Mouse (Mus musculus) activated CD4-positive, CD25-positive, alpha-beta regulatory T cell, adult 4 months (primary cell): Measurements from ENCODE around the gene Gprin1. TPM values are rescaled to one million over a fixed set of nuclear protein-coding genes. Genes with fewer than 3 reads are reported as not detected.
A peak's percentile ranks its signal among the peaks of the same experiment; 100 is the strongest.

Experiments
- ATAC-seq: one replicate; pipeline ENCODE4 v1.8.0; 2017
- polyA plus RNA-seq, 2 experiments: library from polyadenylated mRNA; unstranded; fragments of 100-300 nt; shearing (Covaris generic); gene quantifications; one replicate each; pipeline ENCODE4 v1.2.1; 2017

Gprin1 gene
- polyA plus RNA-seq, 2 experiments from 2014 or later, result not detected

DNA sequence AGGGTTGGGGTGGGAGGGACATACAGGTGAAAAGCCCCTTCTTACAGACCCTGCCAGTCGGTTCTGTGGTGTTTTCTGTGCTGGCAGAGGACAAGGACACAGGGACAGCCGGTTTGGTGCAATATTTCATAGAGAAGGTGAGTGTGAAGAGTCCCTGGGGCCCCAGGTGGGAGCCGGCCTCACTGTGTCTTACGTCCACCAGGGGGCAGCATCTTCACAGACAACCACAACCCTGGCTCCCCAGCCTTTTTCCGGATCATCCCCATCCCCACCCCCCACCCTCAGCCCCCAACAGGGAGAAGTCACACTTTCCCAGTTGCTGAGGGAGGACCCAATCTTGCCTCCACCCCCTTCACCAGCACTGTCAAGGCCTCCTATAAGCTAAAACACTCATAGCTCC lies 32.8 kb downstream of the Gprin1 start:
- ATAC-seq, result no peak

DNA sequence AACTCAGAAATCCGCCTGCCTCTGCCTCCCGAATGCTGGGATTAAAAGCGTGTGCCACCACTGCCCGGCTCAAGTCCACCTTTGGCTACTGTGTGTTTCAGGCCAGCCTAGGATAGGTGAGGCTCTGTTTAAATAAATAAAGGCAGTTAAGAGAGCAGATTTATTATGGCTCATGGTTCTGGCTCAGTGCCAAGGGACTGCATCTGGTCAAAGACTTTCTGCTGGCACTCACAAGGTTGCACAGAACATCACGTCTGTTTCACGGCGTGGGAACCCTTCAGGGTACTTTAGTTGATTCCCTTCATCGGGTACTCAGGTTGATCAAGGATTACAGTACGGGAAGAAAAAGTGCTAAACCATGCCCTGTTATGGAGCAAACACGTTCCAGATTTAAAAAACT lies 34.7 kb downstream of the Gprin1 start:
- no peak for ATAC-seq

DNA sequence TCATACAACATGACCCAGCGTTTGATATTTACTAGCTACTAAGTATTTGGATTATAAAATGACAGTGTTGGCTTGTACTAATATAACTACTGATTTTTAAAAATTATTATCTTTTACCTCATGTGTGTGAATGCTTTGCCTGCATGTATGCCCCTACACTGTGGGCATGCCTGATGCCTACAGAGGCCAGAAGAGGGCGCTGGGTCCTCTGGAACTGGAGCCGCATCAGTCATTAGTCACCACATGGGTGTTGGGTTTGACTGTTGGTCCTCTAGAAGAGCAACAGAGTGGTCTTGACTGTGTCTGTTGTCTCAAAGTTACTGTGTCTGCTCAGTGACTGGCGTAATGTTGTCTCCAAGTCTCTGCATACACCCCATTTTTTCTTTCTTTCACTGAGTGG lies 35.3 kb downstream of the Gprin1 start:
- ATAC-seq, result no peak

DNA sequence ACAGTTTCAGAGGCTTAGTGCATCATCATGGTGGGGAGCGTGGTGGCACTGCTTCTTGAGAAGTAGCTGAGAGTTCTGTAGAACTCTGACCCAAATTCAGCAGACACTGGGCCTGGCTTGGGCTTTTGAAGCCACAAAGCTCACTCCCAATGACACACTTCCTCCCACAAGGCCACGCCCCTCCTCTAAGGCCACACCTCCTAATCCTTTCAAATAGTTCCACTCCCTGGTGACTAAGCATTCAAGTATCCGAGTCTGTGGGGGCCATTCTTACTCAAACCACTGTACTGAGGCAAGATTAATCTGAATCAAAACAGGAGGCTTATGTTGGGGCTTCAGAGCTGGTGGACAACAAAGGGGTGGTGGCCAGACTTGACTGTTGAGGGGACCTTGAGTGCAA lies 38.8 kb downstream of the Gprin1 start:
- ATAC-seq, result no peak

DNA sequence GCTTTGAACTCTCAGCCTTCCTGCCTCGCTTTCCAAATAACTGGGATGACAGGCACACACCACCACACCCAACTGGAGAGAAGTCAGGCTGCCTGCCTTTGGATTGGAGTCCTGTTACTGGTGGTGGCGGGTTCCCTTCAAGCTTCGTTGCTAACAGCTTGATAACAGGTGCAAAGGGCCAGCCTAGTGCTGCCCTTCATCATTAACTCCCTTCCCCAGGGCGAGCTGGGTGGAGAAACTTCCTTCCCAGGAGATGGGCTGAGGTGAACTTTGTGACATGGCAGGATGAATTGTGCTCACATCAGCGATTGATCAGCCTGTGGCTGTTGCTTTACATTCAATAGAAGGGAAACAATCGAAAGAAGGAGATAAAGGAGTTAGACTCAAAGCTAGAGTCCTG lies 44.8 kb downstream of the Gprin1 start:
- no peak for ATAC-seq

DNA sequence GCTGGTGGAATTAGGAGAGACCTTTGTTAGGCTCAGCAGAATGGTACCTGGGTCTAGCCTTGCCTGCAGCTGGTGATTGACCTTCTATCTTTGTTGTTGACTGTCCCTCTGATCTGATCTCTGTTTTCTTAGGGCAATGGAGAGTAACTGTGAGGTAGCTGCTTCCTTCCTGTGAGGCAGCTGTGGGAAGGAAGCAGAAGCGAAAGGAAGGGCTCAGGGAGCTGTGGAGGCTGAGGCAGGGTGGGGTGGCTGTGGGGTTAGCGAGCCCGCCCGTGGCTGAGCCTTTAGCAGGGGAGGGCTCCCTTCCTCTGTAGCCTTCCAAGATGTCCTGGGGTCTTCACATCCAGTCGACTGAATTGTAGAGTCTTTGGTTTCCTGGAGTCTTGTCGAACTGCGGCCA lies 47.2 kb downstream of the Gprin1 start:
- ATAC-seq, result no peak

- ATAC-seq, result no peak
These were observed 48.4 kb downstream of the Gprin1 start, which contains the start of gene Cdhr2 for GRCm38 (mm10) chr13:54701243-54701642. TSS of gene Cdhr2 (plus strand) at chr13:54701461.

- ATAC-seq, result no peak
These were observed 54.0 kb downstream of the Gprin1 start for GRCm38 (mm10) chr13:54695479-54696230.

DNA sequence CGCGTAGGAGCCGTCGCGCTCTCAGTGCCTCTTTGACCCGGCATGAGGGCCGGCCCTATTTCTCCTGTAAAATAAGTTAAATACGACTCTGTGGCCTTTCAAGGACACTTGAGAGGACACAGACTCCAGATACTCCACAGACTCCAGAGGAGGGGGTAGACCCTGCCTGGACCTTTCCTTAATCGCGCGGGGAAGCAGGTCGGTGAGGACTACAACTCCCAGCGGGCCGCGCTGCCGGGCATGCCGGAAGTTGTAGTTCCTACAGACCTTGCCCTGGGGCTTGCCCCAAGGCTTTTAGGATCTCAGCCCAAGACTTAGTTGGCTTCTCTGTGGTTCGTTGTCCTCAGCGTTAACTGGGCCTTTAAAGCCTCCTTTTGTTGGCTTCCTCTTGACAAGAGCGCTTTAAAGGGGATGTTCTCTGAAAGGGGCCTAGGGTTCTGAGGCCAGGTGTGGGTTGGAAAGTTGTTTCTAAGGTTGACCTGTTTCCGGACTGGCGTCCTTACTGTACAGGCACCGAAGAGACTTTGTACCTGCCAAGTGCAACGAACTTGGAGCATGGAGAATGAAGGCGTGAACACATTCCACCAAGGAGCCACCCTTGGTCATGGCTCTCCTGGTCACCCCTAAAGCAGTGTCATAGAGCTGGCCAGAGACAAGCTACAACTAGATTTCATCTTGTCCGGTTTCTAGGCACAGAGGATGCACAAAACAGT lies 55.2 kb downstream of the Gprin1 start:
- peak; percentile 38 for ATAC-seq

- ATAC-seq, result peak; percentile 92
These were observed 55.9 kb downstream of the Gprin1 start, which contains the start of gene Rnf44 for GRCm38 (mm10) chr13:54693558-54694347. TSS of gene Rnf44 (minus strand) at chr13:54693907.

DNA sequence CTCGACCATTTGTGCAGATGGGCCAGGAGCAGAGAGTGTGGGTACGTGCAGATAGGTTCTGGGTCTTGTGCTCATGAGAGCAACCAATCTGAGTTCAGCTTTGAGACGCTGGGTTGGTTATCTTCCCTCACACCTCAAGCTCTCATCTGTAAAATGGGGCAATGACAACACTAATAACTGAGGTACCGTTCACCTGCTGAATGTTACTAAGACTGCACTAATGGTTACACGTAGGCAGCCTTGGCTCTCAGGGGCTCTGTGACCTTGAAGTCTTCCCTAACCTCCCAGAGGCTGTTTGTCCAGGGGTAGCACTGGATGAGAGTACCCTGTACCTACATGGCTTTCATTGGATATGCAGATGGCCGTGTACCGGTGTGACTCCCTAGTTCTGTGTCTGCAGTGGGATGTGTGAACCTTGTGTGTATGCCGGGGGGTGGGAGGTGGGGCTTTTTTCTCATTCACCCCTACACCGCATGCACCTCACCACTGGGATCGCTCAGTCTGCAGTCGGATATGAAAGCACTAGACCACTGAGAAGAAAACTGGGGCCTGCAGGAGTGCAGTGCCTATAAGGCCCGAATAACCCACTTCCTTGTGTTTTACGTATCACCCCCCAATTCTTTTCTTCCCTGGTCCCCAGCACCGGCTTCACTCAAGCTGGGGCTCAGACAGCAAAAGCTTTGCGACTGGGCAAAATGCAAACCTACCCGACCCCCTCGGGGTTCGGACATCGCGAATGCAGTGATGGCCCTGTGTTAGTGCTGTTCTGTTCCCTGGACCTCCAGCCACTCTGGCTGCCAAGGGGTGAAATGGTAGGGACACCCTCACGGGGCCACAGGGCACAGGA lies 56.7 kb downstream of the Gprin1 start:
- ATAC-seq, result peak; percentile 7

- no peak for ATAC-seq
These were observed 57.9 kb downstream of the Gprin1 start for GRCm38 (mm10) chr13:54691737-54692136.

- no peak for ATAC-seq
These were observed 59.4 kb downstream of the Gprin1 start for GRCm38 (mm10) chr13:54690151-54690740.

DNA sequence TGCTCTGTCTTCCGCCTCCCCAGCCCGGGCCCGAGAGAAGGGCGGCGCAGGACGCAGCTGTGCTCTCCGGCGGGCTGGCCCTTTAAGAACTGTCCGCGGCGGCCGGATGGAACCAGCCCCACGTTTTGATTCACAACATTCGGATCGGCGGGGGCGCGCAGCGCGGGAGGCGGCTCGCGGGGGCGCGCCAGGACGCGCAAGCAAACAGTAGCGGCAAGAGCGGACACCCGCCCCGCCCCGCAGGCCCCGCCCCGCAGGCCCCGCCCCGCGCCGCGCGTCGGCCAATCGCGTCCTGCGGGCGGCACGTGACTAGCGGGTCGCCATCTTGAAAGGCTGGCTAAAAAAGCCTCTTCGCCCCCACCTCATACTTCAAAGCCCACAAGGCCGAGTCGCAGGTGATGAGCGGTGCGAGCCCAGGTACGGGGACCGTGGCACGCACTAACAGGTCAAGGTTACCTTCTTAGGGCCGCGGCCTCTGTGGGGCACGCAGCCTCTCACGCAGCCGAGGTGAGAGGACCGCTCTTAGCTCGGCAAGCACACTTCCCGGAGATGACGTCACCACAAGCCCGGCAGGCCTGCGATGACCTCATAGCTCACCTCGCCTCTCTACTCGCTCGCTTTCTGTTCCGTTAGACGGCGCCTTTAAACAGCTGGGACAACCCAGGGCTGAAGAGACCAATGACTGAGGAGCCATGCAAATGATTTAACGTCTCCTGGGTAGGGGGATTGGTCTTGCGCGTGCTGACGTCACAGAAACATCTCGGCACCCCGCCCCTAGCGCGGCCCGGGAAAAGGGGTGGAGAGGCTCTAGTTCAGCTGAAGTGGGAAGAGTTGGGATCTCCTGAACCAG lies 61.9 kb downstream of the Gprin1 start:
- ATAC-seq, result peak; percentile 75

GRCm38 (mm10) chr13:54687096-54687495 lies 62.6 kb downstream of the Gprin1 start:
- peak; percentile 79 for ATAC-seq

Other genes with a start within 250 kb of the Gprin1 start
- 1 to 10 TPM; 6.7 to 7.9 TPM for gene Simc1, start 246.1 kb downstream of the Gprin1 start, polyA plus RNA-seq
- 10 to 100 TPM; 63.3 to 66.3 TPM for gene 4833439L19Rik, start 184.4 kb downstream of the Gprin1 start, polyA plus RNA-seq
- 1 to 10 TPM; 2.7 to 6.6 TPM for gene Arl10, start 174.9 kb downstream of the Gprin1 start, polyA plus RNA-seq
- 10 to 100 TPM; 64.0 to 66.2 TPM for gene Nop16, start 159.8 kb downstream of the Gprin1 start, polyA plus RNA-seq
- 100 to 1,000 TPM; 130 to 146 TPM for gene Higd2a, start 159.7 kb downstream of the Gprin1 start, polyA plus RNA-seq
- gene Cltb, start 138.5 kb downstream of the Gprin1 start, polyA plus RNA-seq, result 10 to 100 TPM; 11.7 TPM
- 10 to 100 TPM; 80.6 to 89.1 TPM for gene Faf2, start 128.1 kb downstream of the Gprin1 start, polyA plus RNA-seq
- 10 to 100 TPM; 23.3 to 31.2 TPM for gene Rnf44, start 56.0 kb downstream of the Gprin1 start, polyA plus RNA-seq
- under 1 TPM in 1 of 2 experiments, not detected in 1; 0.08 TPM for gene Cdhr2, start 48.4 kb downstream of the Gprin1 start, polyA plus RNA-seq
- under 1 TPM; 0.33 to 0.62 TPM for gene Sncb, start 16.7 kb upstream of the Gprin1 start, polyA plus RNA-seq
- not detected for gene Eif4e1b, start 34.1 kb upstream of the Gprin1 start, polyA plus RNA-seq
- 1 to 10 TPM; 1.5 to 2.2 TPM for gene Tspan17, start 39.5 kb upstream of the Gprin1 start, polyA plus RNA-seq
- gene Unc5a, start 199.5 kb upstream of the Gprin1 start, polyA plus RNA-seq, result under 1 TPM; 0.74 to 0.76 TPM